Mouse (Mus musculus): ENCODE data around the gene Ntf5. TPM values are rescaled to one million over a fixed set of nuclear protein-coding genes. Genes with fewer than 3 reads are reported as not detected.
"Not testable (repeated sequence)": the region's sequence is repeated elsewhere in the genome, so short reads cannot be mapped to it uniquely, and the experiment has no call there.

Gene Ntf5
- under 1 TPM in 1 of 2 experiments, not detected in 1; 0.19 TPM for total RNA-seq (2021)
- long read RNA-seq, experiment 1, result 0 reads
- long read RNA-seq, experiment 2, result 0 reads

- no peak for DNase-seq (ENCODE audit: low spot score in 2 of 2)
These were observed at the start of gene Ntf5 for GRCm38 (mm10) chr7:45413113-45413863. Ntf5 (plus strand) TSS chr7:45413695.

GRCm38 (mm10) chr7:45363983-45364382, 49.5 kb upstream of the Ntf5 start:
- no peak for DNase-seq (ENCODE audit: low spot score in 2 of 2)

GRCm38 (mm10) chr7:45365742-45366651, 47.5 kb upstream of the Ntf5 start:
- DNase-seq (ENCODE audit: low spot score in 2 of 2), result no peak

GRCm38 (mm10) chr7:45366652-45367019, 46.9 kb upstream of the Ntf5 start, which contains the start of gene Ppfia3:
Ppfia3 (minus strand) TSS chr7:45367019.
- DNase-seq (ENCODE audit: low spot score in 2 of 2), result peak in 1 of 2 experiments; percentile 36

- peak; percentile 98 for DNase-seq (ENCODE audit: low spot score in 2 of 2)
These were observed 46.2 kb upstream of the Ntf5 start for GRCm38 (mm10) chr7:45367020-45367880.

GRCm38 (mm10) chr7:45368178-45368577, 45.3 kb upstream of the Ntf5 start:
- DNase-seq (ENCODE audit: low spot score in 2 of 2), result no peak

- no peak for DNase-seq (ENCODE audit: low spot score in 2 of 2)
These were observed 44.3 kb upstream of the Ntf5 start for GRCm38 (mm10) chr7:45369022-45369745.

- no peak for DNase-seq (ENCODE audit: low spot score in 2 of 2)
These were observed 43.5 kb upstream of the Ntf5 start for GRCm38 (mm10) chr7:45369836-45370474.

- DNase-seq (ENCODE audit: low spot score in 2 of 2), result peak; percentile 91 to 94
These were observed 42.8 kb upstream of the Ntf5 start, which contains the start of gene Lin7b for GRCm38 (mm10) chr7:45370475-45371311. Lin7b (minus strand) TSS chr7:45370583.

- DNase-seq (ENCODE audit: low spot score in 2 of 2), result no peak
These were observed 41.1 kb upstream of the Ntf5 start for GRCm38 (mm10) chr7:45372371-45372770.

GRCm38 (mm10) chr7:45374620-45375019, 38.9 kb upstream of the Ntf5 start:
- no peak for DNase-seq (ENCODE audit: low spot score in 2 of 2)

- no peak for DNase-seq (ENCODE audit: low spot score in 2 of 2)
These were observed 37.4 kb upstream of the Ntf5 start for GRCm38 (mm10) chr7:45376057-45376456.

GRCm38 (mm10) chr7:45386077-45386476, 27.4 kb upstream of the Ntf5 start:
- no peak for DNase-seq (ENCODE audit: low spot score in 2 of 2)

- no peak for DNase-seq (ENCODE audit: low spot score in 2 of 2)
These were observed 18.4 kb upstream of the Ntf5 start for GRCm38 (mm10) chr7:45395129-45395541.

GRCm38 (mm10) chr7:45395578-45396336, 17.7 kb upstream of the Ntf5 start, which contains the start of gene Snrnp70:
Snrnp70 (minus strand) TSS chr7:45395742.
- peak; percentile 100 for DNase-seq (ENCODE audit: low spot score in 2 of 2)

GRCm38 (mm10) chr7:45396337-45396775, 17.1 kb upstream of the Ntf5 start:
- not testable (repeated sequence) for DNase-seq (ENCODE audit: low spot score in 2 of 2)

GRCm38 (mm10) chr7:45396787-45397186, 16.7 kb upstream of the Ntf5 start:
- no peak for DNase-seq (ENCODE audit: low spot score in 2 of 2)
